Mouse (Mus musculus) inflammation-experienced regulatory T-cells, adult 6 months (primary cell): Measurements from ENCODE around the gene Ankar. TPM values are rescaled to one million over a fixed set of nuclear protein-coding genes. Genes with fewer than 3 reads are reported as not detected.

ENCODE experiments used
- ATAC-seq: one replicate; pipeline ENCODE4 v1.8.0; 2017
- polyA plus RNA-seq, 3 experiments: library from polyadenylated mRNA; unstranded; fragments of 100-300 nt; shearing (Covaris generic); gene quantifications; one replicate each; pipeline ENCODE4 v1.2.1; 2017

The Ankar gene
- polyA plus RNA-seq, 3 experiments from 2014 or later = 0.85 TPM; not detected in 2

- peak; percentile 91 for ATAC-seq
These were observed 10.6 kb upstream of the Ankar start, which contains the start of gene Rpl37a for GRCm38 (mm10) chr1:72710753-72711653. TSS of gene Rpl37a (plus strand) at chr1:72711290.

GRCm38 (mm10) chr1:72707525-72707924, 7.1 kb upstream of the Ankar start:
- ATAC-seq = no peak

- no peak for ATAC-seq
These were observed 1.7 kb downstream of the Ankar start for GRCm38 (mm10) chr1:72698651-72699050.

GRCm38 (mm10) chr1:72696256-72696655, 4.1 kb downstream of the Ankar start:
- ATAC-seq = no peak

- ATAC-seq = no peak
These were observed 27.3 kb downstream of the Ankar start for GRCm38 (mm10) chr1:72673070-72673469.

- no peak for ATAC-seq
These were observed 59.5 kb downstream of the Ankar start for GRCm38 (mm10) chr1:72640658-72641410.

- no peak for ATAC-seq
These were observed 65.2 kb downstream of the Ankar start for GRCm38 (mm10) chr1:72635221-72635620.

GRCm38 (mm10) chr1:72612172-72612571, 88.2 kb downstream of the Ankar start:
- no peak for ATAC-seq

GRCm38 (mm10) chr1:72609887-72610877, 90.2 kb downstream of the Ankar start:
- no peak for ATAC-seq

GRCm38 (mm10) chr1:72609129-72609528, 91.2 kb downstream of the Ankar start:
- no peak for ATAC-seq

- no peak for ATAC-seq
These were observed 94.1 kb downstream of the Ankar start for GRCm38 (mm10) chr1:72606186-72606673.

GRCm38 (mm10) chr1:72602803-72603202, 97.6 kb downstream of the Ankar start:
- no peak for ATAC-seq

- no peak for ATAC-seq
These were observed 98.2 kb downstream of the Ankar start for GRCm38 (mm10) chr1:72602186-72602585.

GRCm38 (mm10) chr1:72601233-72601632, 99.1 kb downstream of the Ankar start:
- ATAC-seq = no peak

- no peak for ATAC-seq
These were observed 99.6 kb downstream of the Ankar start for GRCm38 (mm10) chr1:72600778-72601177.

GRCm38 (mm10) chr1:72599146-72600101, 101.0 kb downstream of the Ankar start:
- no peak for ATAC-seq

GRCm38 (mm10) chr1:72596231-72596630, 104.1 kb downstream of the Ankar start:
- ATAC-seq = no peak

GRCm38 (mm10) chr1:72595686-72596085, 104.7 kb downstream of the Ankar start:
- ATAC-seq = no peak

GRCm38 (mm10) chr1:72593340-72593951, 106.9 kb downstream of the Ankar start:
- ATAC-seq = no peak
